Mouse (Mus musculus): ENCODE measurements around the gene Nr1i3.
"Not testable (repeated sequence)": the region's sequence is repeated elsewhere in the genome, so short reads cannot be mapped to it uniquely, and the experiment has no call there.

The Nr1i3 gene

GRCm38 (mm10) chr1:171230215-171230614, 16.4 kb downstream of the Nr1i3 start:
- no peak for DNase-seq (ENCODE audit: extremely low spot score)

DNA sequence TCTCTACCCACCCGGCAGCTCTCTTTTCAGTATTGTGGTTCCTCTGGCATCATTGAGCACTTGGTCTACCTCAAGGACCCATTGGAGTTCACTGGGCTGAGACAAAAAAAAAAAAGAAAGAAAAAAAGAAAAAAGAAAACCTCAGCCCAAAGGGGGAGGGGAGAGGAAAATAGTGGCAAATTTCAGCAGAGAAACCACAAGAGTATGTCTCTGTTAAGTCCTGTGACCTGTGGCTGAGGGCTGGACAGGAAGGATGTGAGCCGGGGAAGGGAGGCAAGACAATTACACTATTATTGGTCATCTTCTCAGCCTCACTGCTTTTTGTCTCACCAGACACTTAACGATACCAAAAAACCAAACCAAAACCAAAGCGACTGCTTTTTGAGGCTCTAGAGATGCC, 18.1 kb downstream of the Nr1i3 start:
- DNase-seq (ENCODE audit: extremely low spot score): no peak

GRCm38 (mm10) chr1:171232348-171232747, 18.6 kb downstream of the Nr1i3 start:
- no peak for DNase-seq (ENCODE audit: extremely low spot score)

DNA sequence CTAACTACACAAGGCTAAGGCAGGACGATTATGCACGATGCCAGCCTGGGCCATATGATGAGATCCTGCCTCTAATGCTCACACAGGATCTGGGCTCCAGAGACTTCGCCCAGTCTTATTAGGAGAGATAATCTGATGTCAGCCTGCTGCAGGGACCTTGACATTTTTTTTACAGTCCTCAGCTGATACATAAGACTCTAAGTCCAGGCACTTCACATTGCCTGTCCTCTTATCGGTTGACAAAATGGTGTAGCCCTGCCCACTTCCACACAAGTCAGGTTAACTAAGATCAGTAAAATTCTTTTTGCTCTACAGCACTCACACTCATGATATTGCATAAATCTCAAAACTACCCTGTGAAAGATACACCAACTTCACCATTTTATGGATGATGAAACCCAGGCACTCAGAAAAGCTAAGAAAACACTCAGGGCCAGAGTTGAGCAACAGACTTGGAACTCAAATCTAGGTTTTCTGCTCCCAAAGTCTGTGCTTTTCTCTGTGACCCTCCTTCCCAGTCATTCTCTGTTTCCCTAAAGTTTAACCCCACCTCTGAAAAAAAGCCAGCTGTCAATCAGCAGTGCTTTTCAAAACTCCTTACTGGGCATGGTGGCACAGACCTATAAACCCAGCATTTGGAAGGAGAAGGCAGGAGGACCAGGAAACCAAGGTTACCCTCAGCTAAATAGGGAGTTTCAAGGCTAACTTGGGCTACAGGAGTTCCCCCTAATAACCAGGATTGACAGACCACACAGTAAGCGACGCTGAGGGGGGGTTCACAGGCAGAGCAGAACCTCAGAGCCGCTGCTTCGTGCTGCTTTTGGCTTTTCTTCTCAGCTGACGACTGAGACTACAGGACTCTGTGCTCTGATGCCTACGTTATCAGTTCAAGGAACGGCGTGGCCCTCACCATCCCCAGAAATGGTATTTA, 19.3 kb downstream of the Nr1i3 start:
- no peak for DNase-seq (ENCODE audit: extremely low spot score)

- no peak for DNase-seq (ENCODE audit: extremely low spot score)
Measured at GRCm38 (mm10) chr1:171234126-171234525, 20.4 kb downstream of the Nr1i3 start, which contains the start of gene Fcer1g. Gene Fcer1g (minus strand): TSS chr1:171234365.

DNA sequence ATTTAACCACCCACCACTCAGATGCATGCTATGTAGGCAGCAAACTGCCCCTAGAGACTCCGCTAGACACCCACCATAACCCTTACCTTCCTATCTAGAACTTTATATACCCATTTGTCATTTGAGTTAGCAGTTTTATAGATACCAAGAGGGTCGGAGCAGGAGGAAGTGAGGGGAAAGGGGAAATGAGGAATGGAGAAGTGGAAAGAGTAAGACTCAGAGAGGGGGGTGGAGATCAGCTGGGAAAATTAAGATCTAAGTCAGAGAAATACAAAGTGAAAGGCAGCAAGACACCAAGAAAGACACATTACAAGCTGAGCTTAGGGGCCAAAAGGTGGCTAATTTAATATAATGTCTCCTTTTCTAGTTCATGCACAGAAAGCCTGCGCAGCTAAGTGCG, 20.8 kb downstream of the Nr1i3 start:
- no peak for DNase-seq (ENCODE audit: extremely low spot score)

GRCm38 (mm10) chr1:171235791-171236190, 22.0 kb downstream of the Nr1i3 start:
- no peak for DNase-seq (ENCODE audit: extremely low spot score)

- DNase-seq (ENCODE audit: extremely low spot score): no peak
Measured at GRCm38 (mm10) chr1:171237438-171237837, 23.7 kb downstream of the Nr1i3 start.

GRCm38 (mm10) chr1:171238463-171238862, 24.7 kb downstream of the Nr1i3 start:
- no peak for DNase-seq (ENCODE audit: extremely low spot score)

DNA sequence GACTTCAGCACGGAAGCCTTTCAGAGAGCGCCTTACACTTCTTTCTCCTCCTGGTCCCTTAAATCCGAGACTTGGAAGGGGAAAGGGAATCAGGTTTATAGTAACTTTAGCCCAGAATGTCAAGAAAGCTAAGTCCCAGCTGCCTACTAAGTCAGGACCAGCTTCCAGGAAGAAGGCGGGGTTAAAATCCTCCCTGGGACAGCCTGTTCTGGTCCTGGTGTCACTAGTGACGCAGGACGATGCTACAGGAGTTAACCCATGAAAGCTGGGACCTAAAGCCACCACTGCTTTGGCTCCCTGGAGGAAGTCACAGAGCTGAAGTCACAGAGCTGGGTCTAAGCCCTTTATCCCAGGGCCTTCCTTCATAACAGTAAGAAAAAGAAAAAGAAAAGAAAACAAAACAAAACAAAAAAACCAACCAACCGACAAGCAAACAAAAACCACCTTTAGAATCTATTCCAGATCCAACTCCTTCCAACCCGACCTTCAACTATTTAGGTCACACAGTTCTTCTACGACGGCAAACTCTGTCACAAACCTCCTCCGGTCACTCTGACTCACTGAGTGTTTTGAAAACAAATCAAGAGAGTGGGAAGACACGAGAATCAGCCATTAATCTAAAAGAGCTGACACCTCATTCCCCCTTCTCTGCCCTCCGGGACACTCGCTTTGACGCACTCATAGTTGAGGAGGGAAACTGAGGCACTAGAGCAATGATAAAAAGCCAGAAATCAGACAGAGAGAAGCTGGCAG, 26.4 kb downstream of the Nr1i3 start:
- no peak for DNase-seq (ENCODE audit: extremely low spot score)

DNA sequence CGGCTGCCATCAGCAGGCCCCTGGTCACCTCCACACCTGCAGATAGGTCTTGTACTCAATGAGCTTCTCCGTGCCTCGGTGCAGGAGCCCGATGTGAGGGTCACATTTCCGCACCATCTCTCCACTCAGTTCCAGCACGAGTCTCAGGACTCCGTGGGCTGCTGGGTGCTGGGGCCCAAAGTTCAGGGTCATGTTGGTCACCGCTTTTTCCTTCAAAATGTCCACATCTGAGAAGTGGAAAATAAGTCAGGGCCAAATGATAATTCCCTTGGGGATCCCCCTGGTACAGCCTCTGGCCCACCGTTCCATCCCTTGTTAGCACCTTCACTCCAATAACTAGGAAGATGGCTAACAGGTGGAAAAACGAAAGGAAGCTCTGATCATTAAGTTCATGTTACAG, 27.1 kb downstream of the Nr1i3 start:
- no peak for DNase-seq (ENCODE audit: extremely low spot score)

- not testable (repeated sequence) for DNase-seq (ENCODE audit: extremely low spot score)
Measured at GRCm38 (mm10) chr1:171241952-171242351, 28.2 kb downstream of the Nr1i3 start.

- DNase-seq (ENCODE audit: extremely low spot score): no peak
Measured at GRCm38 (mm10) chr1:171245353-171245752, 31.6 kb downstream of the Nr1i3 start.

GRCm38 (mm10) chr1:171246709-171247452, 33.1 kb downstream of the Nr1i3 start:
- DNase-seq (ENCODE audit: extremely low spot score): peak; percentile 97

GRCm38 (mm10) chr1:171247453-171247841, 33.7 kb downstream of the Nr1i3 start:
- DNase-seq (ENCODE audit: extremely low spot score): no peak

DNA sequence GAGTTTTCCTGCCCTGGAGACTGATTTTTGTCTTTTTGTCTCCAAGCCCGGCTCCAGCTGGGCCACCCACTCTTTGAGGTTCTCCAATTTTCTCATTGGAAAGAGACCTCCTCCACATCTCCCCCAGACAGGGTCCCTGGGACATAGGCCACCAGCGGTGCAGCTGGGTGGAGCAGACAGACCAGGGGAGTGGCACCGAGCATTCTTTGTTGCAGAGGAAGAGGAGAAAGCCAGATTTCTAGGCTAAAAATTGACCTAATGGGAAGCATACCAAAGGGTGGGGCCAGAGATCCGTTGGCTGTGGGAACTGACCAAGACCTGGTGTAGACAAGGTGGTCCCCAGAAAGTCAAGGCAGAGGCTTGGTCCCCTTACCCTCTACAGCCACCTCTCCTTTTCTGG, 34.1 kb downstream of the Nr1i3 start:
- DNase-seq (ENCODE audit: extremely low spot score): no peak

DNA sequence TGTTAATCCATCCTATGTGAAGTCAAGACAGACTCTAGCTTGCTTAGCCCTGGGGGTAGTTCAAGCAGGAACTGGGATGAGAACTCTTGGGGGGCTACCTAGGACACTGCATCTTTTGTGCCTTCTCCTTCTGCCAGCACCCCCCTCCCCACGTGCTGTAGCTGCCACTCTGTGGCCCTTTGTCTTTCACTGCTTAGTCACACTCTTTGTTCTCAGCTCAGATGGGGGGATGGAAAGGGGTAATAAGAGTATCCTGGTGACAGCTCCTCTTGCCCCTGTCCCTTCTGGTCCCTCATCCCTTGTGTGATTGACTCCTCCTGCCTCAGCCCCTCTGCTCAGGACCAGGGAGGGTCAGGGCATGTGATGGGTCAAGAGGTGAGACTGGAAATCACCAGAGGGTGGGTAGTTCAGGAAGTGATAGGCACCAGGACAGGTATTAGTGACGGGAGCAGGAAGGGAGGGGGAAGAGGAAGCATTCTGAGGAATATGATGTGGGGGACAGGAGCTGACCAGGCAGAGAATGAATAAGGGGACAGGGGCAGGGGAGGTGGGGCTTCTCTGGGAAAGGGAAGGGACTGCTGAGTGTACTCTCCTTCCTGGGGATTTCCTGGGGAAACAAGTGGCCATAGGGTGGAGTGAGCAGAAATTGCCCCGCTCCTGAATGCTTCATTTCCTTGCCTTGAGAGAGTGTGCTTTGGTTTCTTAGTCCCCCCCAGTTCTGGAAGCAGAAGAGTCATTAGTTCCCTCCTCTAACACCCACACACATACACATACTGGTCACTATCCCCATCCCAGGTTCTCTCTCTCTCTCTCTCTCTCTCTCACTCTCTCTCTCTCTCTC, 34.8 kb downstream of the Nr1i3 start:
- DNase-seq (ENCODE audit: extremely low spot score): no peak

- peak; percentile 58 for DNase-seq (ENCODE audit: extremely low spot score)
Measured at GRCm38 (mm10) chr1:171249913-171250600, 36.3 kb downstream of the Nr1i3 start, which contains the start of gene Adamts4. Gene Adamts4 (plus strand): TSS chr1:171250421.

DNA sequence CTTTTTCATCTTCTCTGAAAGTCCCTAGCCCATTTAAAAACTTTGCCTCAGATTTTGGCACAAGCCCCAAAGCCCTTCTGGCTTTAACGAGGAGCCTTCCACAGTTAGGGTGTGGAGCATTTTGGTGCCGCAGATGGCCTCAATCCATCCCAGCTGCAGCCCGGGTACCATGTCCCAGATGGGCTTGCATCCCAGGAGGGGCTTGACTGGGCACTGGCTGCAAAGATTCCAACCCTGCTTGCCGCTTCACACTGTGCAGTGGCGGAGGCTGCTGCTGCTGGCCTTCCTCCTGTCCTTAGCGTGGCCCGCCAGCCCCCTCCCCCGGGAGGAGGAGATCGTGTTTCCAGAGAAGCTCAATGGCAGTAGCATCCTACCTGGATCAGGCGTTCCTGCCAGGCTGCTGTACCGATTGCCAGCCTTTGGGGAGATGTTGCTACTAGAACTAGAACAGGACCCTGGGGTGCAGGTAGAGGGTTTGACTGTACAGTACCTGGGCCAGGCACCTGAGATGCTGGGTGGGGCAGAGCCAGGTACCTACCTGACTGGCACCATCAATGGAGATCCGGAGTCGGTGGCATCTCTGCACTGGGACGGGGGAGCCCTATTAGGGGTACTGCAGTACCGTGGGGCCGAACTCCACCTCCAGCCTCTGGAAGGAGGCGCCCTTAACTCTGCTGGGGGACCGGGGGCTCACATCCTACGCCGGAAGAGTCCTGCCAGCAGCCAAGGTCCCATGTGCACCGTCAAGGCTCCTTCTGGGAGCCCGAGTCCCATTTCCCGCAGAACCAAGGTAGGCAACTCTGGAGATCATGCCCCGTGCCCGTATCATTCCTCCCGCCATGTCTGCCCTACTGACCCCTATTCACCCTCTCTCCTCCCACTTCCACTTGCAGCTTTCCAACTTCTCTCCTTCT, 37.2 kb downstream of the Nr1i3 start, which contains the start of gene Ndufs2:
TSS of gene Ndufs2 (minus strand) at position 709 of the 914 bp plus-strand sequence.
- no peak for DNase-seq (ENCODE audit: extremely low spot score)

Measured in embryo, embryonic 9.5 days (tissue).